Mouse (Mus musculus) stomach, embryonic 14.5 days (tissue): ENCODE measurements at regions not wholly inside any gene's neighbourhood (a gene's known extent, or its start where the extent isn't known, plus 50 kb on each side); places are given as distances from the start of the nearest gene placed in this dataset.

ENCODE experiments used
- ATAC-seq: fragments of 200-750 bp; cut with Nextera tagmentation; 2 replicates; pipeline ENCODE4 v1.8.0; 2017; ENCODE audit warnings: low read depth, moderate TSS enrichment; ENCODE audit not compliant: insufficient number of reproducible peaks, insufficient read depth, low FRiP score
- H3K27ac ChIP-seq: fragments of 300-500 bp; sonication (generic); 2 replicates; pipeline ENCODE4 v1.5.1; 2014; ENCODE audit warnings: mild to moderate bottlenecking, low read length, moderate library complexity, mixed read lengths
- H3K27me3 ChIP-seq: fragments of 300-500 bp; sonication (generic); 2 replicates; pipeline ENCODE4 v1.6.1; 2014; ENCODE audit warnings: low read length, control low read depth, mixed read lengths; ENCODE audit not compliant: control insufficient read depth, insufficient read depth
- H3K36me3 ChIP-seq: fragments of 300-500 bp; sonication (generic); 2 replicates; pipeline ENCODE4 v1.6.1; 2014; ENCODE audit warnings: mild to moderate bottlenecking, control low read depth, low read length, moderate library complexity, mixed read lengths; ENCODE audit not compliant: control insufficient read depth, insufficient read depth
- H3K4me1 ChIP-seq: fragments of 300-500 bp; sonication (generic); 2 replicates; pipeline ENCODE4 v1.6.1; 2014; ENCODE audit warnings: low read length, control low read depth, mixed read lengths; ENCODE audit not compliant: control insufficient read depth, insufficient read depth
- H3K4me2 ChIP-seq: fragments of 300-500 bp; sonication (generic); replicated peaks from 2 replicates; pipeline ENCODE4 v1.6.1; 2014; ENCODE audit warnings: low read depth, low read length, control low read depth
- H3K4me3 ChIP-seq: fragments of 300-500 bp; sonication (generic); 2 replicates; pipeline ENCODE4 v1.5.1; 2014; ENCODE audit warnings: low read depth, low read length, control low read depth
- H3K9ac ChIP-seq: fragments of 300-500 bp; sonication (generic); replicated peaks from 2 replicates; pipeline ENCODE4 v1.6.1; 2014; ENCODE audit warnings: low read depth, mild to moderate bottlenecking, control low read depth, low read length, moderate library complexity, mixed read lengths
- H3K9me3 ChIP-seq: fragments of 300-500 bp; sonication (generic); 2 replicates; pipeline ENCODE4 v1.6.1; 2016; ENCODE audit warnings: low read depth, low read length, control low read depth; ENCODE audit not compliant: control insufficient read depth
- WGBS: fragments of 180-500 bp; shearing (Covaris S2); extraction: QIAGEN DNeasy Blood & Tissue Kit; methylation state at CpG from one replicate; pipeline ENCODE4 v1.1.7; 2014; 5-methylcytosine and 5-hydroxymethylcytosine counted together

DNA sequence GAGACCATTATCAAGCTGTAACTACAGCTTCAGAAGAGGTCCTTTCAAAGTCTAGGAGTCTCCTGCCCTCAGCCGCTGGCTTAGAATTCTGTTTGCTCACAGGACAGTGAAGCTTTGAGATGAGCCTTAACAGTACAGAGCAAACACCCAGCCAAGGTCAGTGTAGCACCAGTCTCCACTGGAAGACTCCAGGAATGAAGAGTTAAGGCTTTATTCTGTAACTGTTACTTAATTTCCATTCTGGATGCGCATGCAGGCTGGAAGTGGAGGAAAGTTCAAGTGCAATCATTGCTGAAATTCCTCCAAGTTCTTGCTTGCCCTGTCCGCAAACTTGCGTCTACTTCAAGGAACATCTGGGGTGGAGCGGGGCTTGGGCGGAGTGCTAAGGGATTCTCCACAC is 106.6 kb downstream of the Mrm1 start:
- Histone ChIP-seq H3K9ac (no peak overlapping the region), H3K27ac (no peak overlapping the region), H3K4me3 (no peak overlapping the region), H3K27me3 (no peaks in the 10 kb centered on the region; the same call in 1 of the 2 replicates), H3K36me3 (no peaks in the 10 kb centered on the region), H3K4me2 (no peak overlapping the region), H3K4me1 (no peaks in the 10 kb centered on the region), H3K9me3 (no peaks in the 10 kb centered on the region)
- ATAC-seq, result no peak
- 83% methylated on average over 6 of the region's 6 CpGs for WGBS

DNA sequence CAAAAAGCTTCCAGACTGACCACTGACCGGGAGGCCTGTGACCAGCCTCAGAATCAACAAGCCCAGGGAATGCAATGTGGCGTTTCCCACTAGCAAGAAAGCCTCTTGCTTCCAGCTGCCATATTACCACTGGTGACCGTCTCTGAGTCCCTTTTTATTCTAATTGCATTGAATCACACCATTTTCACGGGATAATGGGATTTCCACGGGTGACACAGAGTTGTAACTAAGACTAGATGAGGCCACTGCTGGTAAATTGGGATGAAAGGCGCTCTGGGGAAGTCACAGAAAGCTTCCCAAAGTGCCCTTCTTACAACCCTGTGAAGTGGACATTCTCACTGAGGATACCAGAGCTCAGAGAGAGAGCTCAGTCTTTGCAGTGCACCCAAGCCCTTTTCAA is 107.4 kb downstream of the Mrm1 start:
- H3K9ac ChIP-seq, result no peak overlapping the region
- ATAC-seq, result no peak
- no peaks in the 10 kb centered on the region for H3K4me1 ChIP-seq
- H3K4me2 ChIP-seq, result no peak overlapping the region
- H3K27ac ChIP-seq, result no peak overlapping the region
- no peak overlapping the region for H3K4me3 ChIP-seq
- no peaks in the 10 kb centered on the region; the same call in 1 of the 2 replicates for H3K27me3 ChIP-seq
- no peaks in the 10 kb centered on the region for H3K36me3 ChIP-seq
- WGBS, result 52% methylated on average over 6 of the region's 6 CpGs
- no peaks in the 10 kb centered on the region for H3K9me3 ChIP-seq

DNA sequence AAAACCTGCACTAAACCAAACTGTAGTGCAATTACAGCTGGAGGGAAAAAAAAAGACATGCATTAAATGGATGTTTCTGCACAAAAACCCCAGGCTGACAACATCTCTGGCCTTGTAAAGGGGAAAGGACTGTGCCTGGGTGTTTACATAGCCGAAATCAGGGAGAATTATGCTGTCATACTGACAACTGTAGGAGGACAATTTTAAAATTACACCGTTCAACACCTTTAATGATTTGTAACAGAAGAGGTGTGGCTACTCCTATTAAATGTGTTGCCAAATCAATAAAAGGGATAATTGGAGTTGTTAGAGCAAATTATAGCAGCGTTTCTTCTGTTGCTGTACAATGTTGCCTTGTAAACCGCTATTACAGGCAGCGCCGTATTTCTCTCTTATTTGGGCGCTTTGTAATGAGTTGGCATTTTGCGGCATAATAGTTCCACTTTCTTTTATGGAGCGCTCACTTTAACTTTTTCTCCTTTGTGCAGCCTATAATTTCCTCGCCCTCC is 111.0 kb downstream of the Mrm1 start:
- Histone ChIP-seq H3K27me3 (no peaks in the 10 kb centered on the region; the same call in 1 of the 2 replicates), H3K9me3 (no peaks in the 10 kb centered on the region), H3K4me3 (no peak overlapping the region), H3K4me1 (0 out of 2 replicates have a peak, but pooled peaks cover 3% of the 10 kb centered on the region), H3K36me3 (no peaks in the 10 kb centered on the region), H3K9ac (no peak overlapping the region), H3K4me2 (no peak overlapping the region), H3K27ac (no peak overlapping the region)
- 73% methylated on average over 10 of the region's 10 CpGs for WGBS
- ATAC-seq, result no peak

DNA sequence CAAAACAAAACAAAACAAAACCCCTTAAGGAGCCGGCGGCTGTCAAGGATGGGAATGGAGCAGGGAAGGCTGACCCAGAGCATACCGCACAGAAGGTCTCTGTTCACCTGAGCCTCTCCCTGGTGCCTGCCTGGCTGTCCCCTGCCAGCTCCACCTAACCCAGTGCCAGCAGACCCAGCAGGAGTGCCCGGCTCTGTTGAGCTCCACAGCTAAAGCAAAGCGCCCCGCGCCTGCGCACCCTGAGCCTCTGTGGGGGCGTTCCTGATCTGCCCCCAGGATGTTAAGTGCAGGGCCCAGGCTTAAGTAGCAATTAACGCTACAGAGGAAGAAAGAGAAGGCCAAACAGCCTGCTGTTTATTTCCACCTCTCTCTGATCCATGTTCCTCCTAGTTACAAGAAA is 111.5 kb downstream of the Mrm1 start:
- ATAC-seq, result no peak
- H3K36me3 ChIP-seq, result no peaks in the 10 kb centered on the region
- WGBS, result 20% methylated on average over 10 of the region's 10 CpGs
- 0 out of 2 replicates have a peak, but pooled peaks cover 3% of the 10 kb centered on the region for H3K4me1 ChIP-seq
- no peaks in the 10 kb centered on the region for H3K9me3 ChIP-seq
- H3K9ac ChIP-seq, result no peak overlapping the region
- H3K4me2 ChIP-seq, result no peak overlapping the region
- H3K4me3 ChIP-seq, result no peak overlapping the region
- no peaks in the 10 kb centered on the region; the same call in 1 of the 2 replicates for H3K27me3 ChIP-seq
- H3K27ac ChIP-seq, result no peak overlapping the region

- no peak overlapping the region for H3K9ac ChIP-seq
- no peak overlapping the region for H3K4me2 ChIP-seq
- no peaks in the 10 kb centered on the region for H3K9me3 ChIP-seq
- H3K27me3 ChIP-seq, result no peaks in the 10 kb centered on the region; the same call in 1 of the 2 replicates
- no peak overlapping the region for H3K4me3 ChIP-seq
- no peak for ATAC-seq
- 44% methylated on average over 6 of the region's 6 CpGs for WGBS
- H3K36me3 ChIP-seq, result no peaks in the 10 kb centered on the region
- H3K4me1 ChIP-seq, result 0 out of 2 replicates have a peak, but pooled peaks cover 3% of the 10 kb centered on the region
- no peak overlapping the region for H3K27ac ChIP-seq
Measured at GRCm38 (mm10) chr11:84706692-84707091, 112.6 kb downstream of the Mrm1 start.

- ATAC-seq, result no peak
- Histone ChIP-seq H3K9me3 (no peaks in the 10 kb centered on the region), H3K27ac (no peak overlapping the region), H3K9ac (no peak overlapping the region), H3K4me3 (no peak overlapping the region), H3K27me3 (0 out of 2 replicates have a peak, but pooled peaks cover 6% of the 10 kb centered on the region), H3K36me3 (no peaks in the 10 kb centered on the region), H3K4me2 (no peak overlapping the region), H3K4me1 (0 out of 2 replicates have a peak, but pooled peaks cover 2% of the 10 kb centered on the region)
- 6% methylated on average over 28 of the region's 28 CpGs for WGBS
Measured at GRCm38 (mm10) chr11:84701319-84702175, 117.8 kb downstream of the Mrm1 start.

- ATAC-seq, result no peak
- Histone ChIP-seq H3K27me3 (0 out of 2 replicates have a peak, but pooled peaks cover 6% of the 10 kb centered on the region), H3K9me3 (no peaks in the 10 kb centered on the region), H3K36me3 (no peaks in the 10 kb centered on the region), H3K9ac (no peak overlapping the region), H3K4me1 (no peaks in the 10 kb centered on the region), H3K4me2 (no peak overlapping the region), H3K27ac (no peak overlapping the region), H3K4me3 (no peak overlapping the region)
- 45% methylated on average over 5 of the region's 5 CpGs for WGBS
Measured at GRCm38 (mm10) chr11:84697521-84697920, 121.8 kb downstream of the Mrm1 start.

DNA sequence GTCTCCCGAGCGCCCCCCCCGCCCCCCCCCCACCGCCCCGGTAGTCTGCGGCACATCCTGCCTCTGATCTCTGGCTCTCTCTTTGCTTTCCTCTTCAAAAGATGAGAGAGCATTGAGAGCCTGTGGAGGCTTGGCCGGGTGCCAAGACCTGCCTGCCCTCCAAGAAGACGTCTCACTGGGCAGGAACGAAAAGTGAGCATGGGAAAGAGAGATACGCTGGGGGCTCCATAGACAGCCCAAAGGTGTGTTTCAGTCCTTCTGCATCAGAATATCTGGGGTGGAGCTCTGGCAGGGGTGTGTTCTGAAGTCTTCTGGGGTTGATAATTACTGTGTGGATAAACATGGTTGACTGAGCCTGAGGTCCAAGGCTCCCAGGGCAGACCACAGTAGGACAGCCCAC is 126.7 kb downstream of the Mrm1 start:
- H3K4me2 ChIP-seq, result no peak overlapping the region
- H3K36me3 ChIP-seq, result no peaks in the 10 kb centered on the region
- H3K9ac ChIP-seq, result no peak overlapping the region
- ATAC-seq, result no peak
- no peaks in the 10 kb centered on the region for H3K9me3 ChIP-seq
- H3K27me3 ChIP-seq, result no peaks in the 10 kb centered on the region
- no peak overlapping the region for H3K27ac ChIP-seq
- no peaks in the 10 kb centered on the region for H3K4me1 ChIP-seq
- no peak overlapping the region for H3K4me3 ChIP-seq
- 6% methylated on average over 10 of the region's 10 CpGs for WGBS
